Mouse (Mus musculus): ENCODE measurements at regions not wholly inside any gene's neighbourhood (a gene's known extent, or its start where the extent isn't known, plus 50 kb on each side); places are given as distances from the start of the nearest gene placed in this dataset.
A peak's percentile ranks its signal among the peaks of the same experiment; 100 is the strongest.

GRCm38 (mm10) chr1:120921540-120921939 is 319.3 kb downstream of the En1 start:
- no peaks in the 10 kb centered on the region for H3K36me3 ChIP-seq
- no peak overlapping the region for H3K9ac ChIP-seq
- no peak overlapping the region for H3K4me2 ChIP-seq (replicated peaks)
- 85% methylated on average over 3 of the region's 3 CpGs for WGBS
- ATAC-seq (ENCODE audit: insufficient number of reproducible peaks, insufficient read depth, low FRiP score, low TSS enrichment) = no peak
- H3K4me1 ChIP-seq = no peaks in the 10 kb centered on the region
- H3K27me3 ChIP-seq = no peaks in the 10 kb centered on the region
- no peaks in the 10 kb centered on the region for H3K9me3 ChIP-seq
- no peak overlapping the region for H3K4me3 ChIP-seq
- H3K27ac ChIP-seq = no peak overlapping the region

DNA sequence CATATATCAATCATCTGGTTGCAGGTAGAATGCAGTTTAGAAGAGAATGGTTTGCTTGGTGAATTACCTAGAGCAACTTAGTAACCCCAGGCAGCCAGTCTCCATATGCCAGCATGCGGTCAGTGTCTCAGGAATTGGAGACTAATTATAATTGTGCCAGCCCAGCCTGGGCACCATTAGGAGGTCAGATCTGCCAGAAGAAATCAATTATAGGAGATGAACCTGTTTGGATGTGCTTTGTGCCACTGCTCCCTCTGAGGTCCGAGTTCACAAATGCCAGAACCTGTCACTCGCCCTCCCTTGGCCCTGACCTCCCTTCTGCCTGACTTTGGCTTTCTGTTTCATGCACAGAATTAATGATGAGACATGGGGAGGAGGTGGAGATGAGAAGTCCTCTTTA is 323.1 kb downstream of the En1 start:
- H3K9me3 ChIP-seq = no peaks in the 10 kb centered on the region
- H3K27me3 ChIP-seq = no peaks in the 10 kb centered on the region
- no peak overlapping the region for H3K4me3 ChIP-seq
- H3K36me3 ChIP-seq = no peaks in the 10 kb centered on the region
- WGBS = 75% methylated on average over 3 of the region's 3 CpGs
- H3K27ac ChIP-seq = no peak overlapping the region
- H3K4me1 ChIP-seq = no peaks in the 10 kb centered on the region
- H3K4me2 ChIP-seq (replicated peaks) = no peak overlapping the region
- ATAC-seq (ENCODE audit: insufficient number of reproducible peaks, insufficient read depth, low FRiP score, low TSS enrichment) = no peak
- H3K9ac ChIP-seq = no peak overlapping the region

GRCm38 (mm10) chr1:120930141-120930540 is 327.9 kb downstream of the En1 start:
- H3K36me3 ChIP-seq = no peaks in the 10 kb centered on the region
- no peak overlapping the region for H3K4me2 ChIP-seq (replicated peaks)
- ATAC-seq (ENCODE audit: insufficient number of reproducible peaks, insufficient read depth, low FRiP score, low TSS enrichment) = no peak
- no peak overlapping the region for H3K27ac ChIP-seq
- H3K9me3 ChIP-seq = no peaks in the 10 kb centered on the region
- no peak overlapping the region for H3K4me3 ChIP-seq
- WGBS = 83% methylated on average over 7 of the region's 7 CpGs
- H3K4me1 ChIP-seq = no peaks in the 10 kb centered on the region
- no peaks in the 10 kb centered on the region for H3K27me3 ChIP-seq
- H3K9ac ChIP-seq = no peak overlapping the region

DNA sequence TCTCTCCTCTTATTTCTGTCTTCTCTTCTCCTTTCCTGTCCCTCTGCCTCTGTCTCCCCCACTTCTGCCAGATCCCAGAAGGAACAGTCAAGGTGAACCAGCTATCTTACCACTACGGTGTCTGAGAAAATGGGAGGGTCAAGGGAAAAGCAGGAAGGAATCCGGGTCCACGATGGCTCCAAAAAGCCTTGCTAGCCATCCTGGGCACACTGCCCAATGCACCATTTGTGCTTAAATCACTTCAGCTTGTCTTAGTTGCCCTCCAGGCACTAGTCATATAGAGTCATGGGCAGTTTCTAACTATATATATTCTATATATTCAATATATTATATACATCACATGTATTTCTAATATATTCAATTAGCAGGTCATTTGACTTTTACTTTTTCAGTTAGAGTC is 333.1 kb downstream of the En1 start:
- Histone ChIP-seq H3K4me2 (replicated peaks) (no peak overlapping the region), H3K36me3 (no peaks in the 10 kb centered on the region), H3K4me1 (no peaks in the 10 kb centered on the region), H3K4me3 (no peak overlapping the region), H3K27me3 (no peaks in the 10 kb centered on the region), H3K27ac (no peak overlapping the region), H3K9me3 (no peaks in the 10 kb centered on the region), H3K9ac (no peak overlapping the region)
- 81% methylated on average over 3 of the region's 3 CpGs for WGBS
- no peak for ATAC-seq (ENCODE audit: insufficient number of reproducible peaks, insufficient read depth, low FRiP score, low TSS enrichment)

DNA sequence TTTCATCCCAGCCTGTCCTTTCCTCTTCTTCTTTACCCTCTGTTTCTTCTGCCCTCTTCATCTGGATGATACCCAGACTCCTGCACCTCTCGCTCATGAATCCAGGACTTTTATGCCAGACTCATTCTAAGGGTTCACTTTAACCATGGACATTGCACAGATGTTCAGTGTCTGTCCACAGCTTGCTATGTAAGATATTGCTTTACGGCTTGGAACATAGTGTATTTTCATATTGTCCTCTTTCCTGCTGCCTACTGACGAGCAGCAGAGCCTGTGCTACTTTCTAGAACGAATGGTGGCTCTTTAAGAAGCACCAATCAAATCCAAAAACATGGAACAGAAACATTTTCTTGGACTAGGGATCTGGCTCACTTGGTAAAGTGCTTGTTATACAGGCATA is 341.5 kb downstream of the En1 start:
- Histone ChIP-seq H3K4me3 (no peak overlapping the region), H3K4me2 (replicated peaks) (no peak overlapping the region), H3K9me3 (no peaks in the 10 kb centered on the region), H3K27me3 (no peaks in the 10 kb centered on the region), H3K36me3 (no peaks in the 10 kb centered on the region), H3K27ac (no peak overlapping the region), H3K9ac (no peak overlapping the region), H3K4me1 (no peaks in the 10 kb centered on the region)
- WGBS = 82% methylated on average over 4 of the region's 4 CpGs
- ATAC-seq (ENCODE audit: insufficient number of reproducible peaks, insufficient read depth, low FRiP score, low TSS enrichment) = no peak

DNA sequence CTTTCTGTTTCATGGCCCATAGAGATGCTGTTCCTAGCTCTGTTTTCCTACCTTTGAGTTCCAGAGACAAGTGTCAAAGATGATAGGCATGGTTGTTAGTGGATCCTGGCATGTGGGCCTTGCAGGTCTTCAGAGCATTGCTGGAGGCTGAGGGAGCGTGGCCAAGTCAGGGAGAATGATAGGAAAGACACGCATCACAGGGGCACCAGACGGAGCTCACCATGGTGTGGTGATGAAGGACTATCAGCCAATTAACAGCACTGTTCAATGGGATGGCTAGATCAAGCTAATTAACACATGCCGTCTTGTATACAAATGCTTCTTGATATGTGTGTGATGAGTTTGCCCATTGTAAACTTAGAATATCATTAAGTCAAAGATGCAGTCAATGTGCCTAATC is 344.1 kb downstream of the En1 start:
- H3K9ac ChIP-seq = no peak overlapping the region
- no peak overlapping the region for H3K4me3 ChIP-seq
- WGBS = 83% methylated on average over 4 of the region's 4 CpGs
- no peak for ATAC-seq (ENCODE audit: insufficient number of reproducible peaks, insufficient read depth, low FRiP score, low TSS enrichment)
- H3K27me3 ChIP-seq = no peaks in the 10 kb centered on the region
- no peak overlapping the region for H3K27ac ChIP-seq
- no peaks in the 10 kb centered on the region for H3K36me3 ChIP-seq
- no peaks in the 10 kb centered on the region for H3K9me3 ChIP-seq
- no peaks in the 10 kb centered on the region for H3K4me1 ChIP-seq
- H3K4me2 ChIP-seq (replicated peaks) = no peak overlapping the region

- Histone ChIP-seq H3K9ac (no peak overlapping the region), H3K27me3 (0 out of 2 replicates have a peak, but pooled peaks cover 3% of the 10 kb centered on the region), H3K27ac (no peak overlapping the region), H3K36me3 (no peaks in the 10 kb centered on the region), H3K9me3 (no peaks in the 10 kb centered on the region), H3K4me1 (0 out of 2 replicates have a peak, but pooled peaks cover 4% of the 10 kb centered on the region), H3K4me3 (no peak overlapping the region), H3K4me2 (replicated peaks) (no peak overlapping the region)
- 44% methylated on average over 1 of the region's 1 CpGs for WGBS
- ATAC-seq (ENCODE audit: insufficient number of reproducible peaks, insufficient read depth, low FRiP score, low TSS enrichment) = no peak
Observed at GRCm38 (mm10) chr1:120961235-120961634, 359.0 kb downstream of the En1 start.

DNA sequence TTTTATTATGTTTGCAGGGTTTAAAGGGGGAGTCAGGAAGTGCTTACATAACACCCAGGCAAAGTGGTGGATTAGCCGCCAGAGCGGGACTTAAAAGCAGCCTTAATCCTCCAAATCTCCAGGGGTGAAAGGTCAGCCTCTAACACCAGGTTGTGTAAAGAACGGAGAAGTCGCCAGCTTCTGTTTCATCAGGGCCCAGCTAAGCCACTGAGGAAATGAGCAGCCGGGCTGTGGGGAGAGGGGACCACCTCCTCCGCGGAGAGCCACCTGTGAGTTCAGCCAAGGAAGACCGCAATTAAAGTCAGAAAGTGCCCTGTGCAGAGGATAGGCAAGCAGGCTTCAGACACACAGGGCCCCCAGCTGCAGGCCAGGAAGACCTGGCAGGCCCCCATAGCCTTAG is 359.8 kb downstream of the En1 start:
- Histone ChIP-seq H3K9ac (no peak overlapping the region), H3K4me3 (no peak overlapping the region), H3K36me3 (no peaks in the 10 kb centered on the region), H3K9me3 (no peaks in the 10 kb centered on the region), H3K4me2 (replicated peaks) (no peak overlapping the region), H3K4me1 (0 out of 2 replicates have a peak, but pooled peaks cover 4% of the 10 kb centered on the region), H3K27ac (no peak overlapping the region), H3K27me3 (0 out of 2 replicates have a peak, but pooled peaks cover 3% of the 10 kb centered on the region)
- WGBS = 6% methylated on average over 8 of the region's 8 CpGs
- ATAC-seq (ENCODE audit: insufficient number of reproducible peaks, insufficient read depth, low FRiP score, low TSS enrichment) = peak; percentile 62; the same call in 1 of the 2 replicates

- WGBS = 28% methylated on average over 14 of the region's 14 CpGs
- peak overlapping the region; percentile 24 for H3K4me3 ChIP-seq
Observed at GRCm38 (mm10) chr1:120963477-120964178, 361.4 kb downstream of the En1 start.

GRCm38 (mm10) chr1:120964179-120964517 is 361.9 kb downstream of the En1 start:
- WGBS = 42% methylated on average over 17 of the region's 17 CpGs
- Histone ChIP-seq H3K9me3 (no peaks in the 10 kb centered on the region), H3K27ac (no peak overlapping the region), H3K9ac (no peak overlapping the region), H3K27me3 (0 out of 2 replicates have a peak, but pooled peaks cover 3% of the 10 kb centered on the region), H3K4me2 (replicated peaks) (peak overlapping the region; percentile 42), H3K4me1 (0 out of 2 replicates have a peak, but pooled peaks cover 4% of the 10 kb centered on the region), H3K36me3 (no peaks in the 10 kb centered on the region), H3K4me3 (peak overlapping the region; percentile 24)
- no peak for ATAC-seq (ENCODE audit: insufficient number of reproducible peaks, insufficient read depth, low FRiP score, low TSS enrichment)

More at GRCm38 (mm10) chr1:120963477-120964178, 361.4 kb downstream of the En1 start:
- H3K4me1 ChIP-seq = 0 out of 2 replicates have a peak, but pooled peaks cover 4% of the 10 kb centered on the region
- peak overlapping the region; percentile 42 for H3K4me2 ChIP-seq (replicated peaks)
- H3K9me3 ChIP-seq = no peaks in the 10 kb centered on the region
- peak; percentile 76 for ATAC-seq (ENCODE audit: insufficient number of reproducible peaks, insufficient read depth, low FRiP score, low TSS enrichment)
- no peak overlapping the region for H3K27ac ChIP-seq
- no peaks in the 10 kb centered on the region for H3K36me3 ChIP-seq
- H3K9ac ChIP-seq = no peak overlapping the region
- H3K27me3 ChIP-seq = 0 out of 2 replicates have a peak, but pooled peaks cover 3% of the 10 kb centered on the region

GRCm38 (mm10) chr1:120966132-120966531 is 363.9 kb downstream of the En1 start:
- Histone ChIP-seq H3K36me3 (no peaks in the 10 kb centered on the region), H3K9me3 (no peaks in the 10 kb centered on the region), H3K4me3 (no peak overlapping the region), H3K4me1 (0 out of 2 replicates have a peak, but pooled peaks cover 4% of the 10 kb centered on the region), H3K4me2 (replicated peaks) (no peak overlapping the region), H3K9ac (no peak overlapping the region), H3K27me3 (no peaks in the 10 kb centered on the region), H3K27ac (no peak overlapping the region)
- 65% methylated on average over 3 of the region's 3 CpGs for WGBS
- ATAC-seq (ENCODE audit: insufficient number of reproducible peaks, insufficient read depth, low FRiP score, low TSS enrichment) = no peak

GRCm38 (mm10) chr1:120974661-120975060 is 357.7 kb downstream of the Insig2 start:
- H3K9me3 ChIP-seq = no peaks in the 10 kb centered on the region
- H3K27ac ChIP-seq = no peak overlapping the region
- no peak overlapping the region for H3K4me2 ChIP-seq (replicated peaks)
- H3K27me3 ChIP-seq = no peaks in the 10 kb centered on the region; the same call in 1 of the 2 replicates
- no peak for ATAC-seq (ENCODE audit: insufficient number of reproducible peaks, insufficient read depth, low FRiP score, low TSS enrichment)
- no peak overlapping the region for H3K4me3 ChIP-seq
- no peak overlapping the region for H3K9ac ChIP-seq
- H3K36me3 ChIP-seq = no peaks in the 10 kb centered on the region
- H3K4me1 ChIP-seq = no peaks in the 10 kb centered on the region
- WGBS = 90% methylated on average over 1 of the region's 1 CpGs

Measured in embryonic facial prominence, embryonic 12.5 days (tissue).